Mouse (Mus musculus): ENCODE data around the gene Shisal2a. TPM values are rescaled to one million over a fixed set of nuclear protein-coding genes. Genes with fewer than 3 reads are reported as not detected.
A peak's percentile ranks its signal among the peaks of the same experiment; 100 is the strongest.

Gene Shisal2a
- polyA plus RNA-seq, 1 experiment, result not detected

DNA sequence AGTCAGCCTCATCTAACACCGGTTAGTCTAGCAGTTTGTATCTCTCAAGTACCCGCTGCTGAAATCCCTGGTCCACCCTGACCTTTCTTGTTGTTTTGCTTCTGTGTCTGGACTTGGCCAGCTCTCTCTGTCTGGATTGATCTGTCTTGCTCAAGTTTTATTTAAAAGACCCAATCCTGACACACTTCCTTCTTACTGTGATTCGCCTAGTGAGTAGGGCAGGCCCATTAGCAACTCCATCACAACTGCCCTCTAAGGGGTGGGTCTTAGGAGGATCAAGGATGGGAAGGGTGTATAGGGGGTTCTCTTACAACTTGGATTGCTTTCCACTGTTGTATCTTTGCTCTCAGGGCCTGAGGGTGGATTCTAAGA is 22.6 kb upstream of the Shisal2a start:
- peak overlapping the region; percentile 74 for H3K27ac ChIP-seq (ENCODE audit: insufficient read depth, low read length)
- TF ChIP-seq CTCF (IDR thresholded peaks at IDR 0.05; ENCODE audit: borderline replicate concordance, insufficient read depth, low read length) (no peak), POLR2A (IDR thresholded peaks at IDR 0.05; ENCODE audit: low read depth, low read length) (no peak; the same call in 1 of the 2 replicates)
- H3K4me3 ChIP-seq (ENCODE audit: insufficient read depth, low read length), result peak overlapping the region; percentile 35
- peaks cover 4% of the 10 kb centered on the region; the same call in 1 of the 2 replicates for H3K4me1 ChIP-seq (ENCODE audit: control insufficient read depth, insufficient read depth, low read length)

DNA sequence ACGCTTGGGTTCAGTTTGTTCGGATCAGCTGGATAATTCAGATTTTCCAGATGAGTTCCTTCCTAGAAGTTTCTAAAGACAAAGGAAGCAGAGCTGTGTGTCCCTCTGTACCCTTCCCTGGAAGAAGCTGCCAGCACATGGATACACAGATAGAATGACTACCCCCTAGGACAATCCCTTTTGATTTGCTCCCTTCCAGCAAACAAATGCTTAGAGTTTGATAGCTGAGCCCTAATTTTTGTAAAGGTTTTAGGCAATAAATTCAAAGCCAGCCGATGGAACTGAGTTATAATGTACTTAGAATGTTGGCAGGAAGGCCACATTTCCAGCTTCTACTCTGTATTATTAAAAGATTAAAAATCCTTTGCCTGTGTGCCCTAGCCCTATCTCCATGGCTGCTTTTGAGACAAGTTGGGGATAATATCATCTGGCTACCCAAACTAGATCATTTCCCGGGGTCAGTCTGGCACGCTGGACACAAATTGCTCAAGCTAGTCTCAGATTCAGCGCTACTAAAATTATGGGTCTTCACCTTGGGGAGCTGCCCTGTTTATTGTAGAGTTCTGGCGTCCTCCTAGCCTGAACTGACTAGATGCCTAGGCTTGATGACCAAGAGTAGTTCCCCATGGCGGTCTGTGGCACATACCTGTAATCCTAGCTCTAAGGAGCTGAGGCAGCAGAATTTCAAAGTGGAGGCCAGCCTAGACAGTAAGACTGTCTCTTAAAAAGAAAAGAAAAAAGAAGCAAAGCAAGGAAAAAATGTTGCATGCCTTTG is 20.9 kb upstream of the Shisal2a start:
- Histone ChIP-seq H3K4me3 (ENCODE audit: insufficient read depth, low read length) (no peak overlapping the region), H3K27ac (ENCODE audit: insufficient read depth, low read length) (no peak overlapping the region), H3K4me1 (ENCODE audit: control insufficient read depth, insufficient read depth, low read length) (peaks cover 4% of the 10 kb centered on the region; the same call in 1 of the 2 replicates)
- TF ChIP-seq CTCF (IDR thresholded peaks at IDR 0.05; ENCODE audit: borderline replicate concordance, insufficient read depth, low read length) (no peak), POLR2A (IDR thresholded peaks at IDR 0.05; ENCODE audit: low read depth, low read length) (no peak)

DNA sequence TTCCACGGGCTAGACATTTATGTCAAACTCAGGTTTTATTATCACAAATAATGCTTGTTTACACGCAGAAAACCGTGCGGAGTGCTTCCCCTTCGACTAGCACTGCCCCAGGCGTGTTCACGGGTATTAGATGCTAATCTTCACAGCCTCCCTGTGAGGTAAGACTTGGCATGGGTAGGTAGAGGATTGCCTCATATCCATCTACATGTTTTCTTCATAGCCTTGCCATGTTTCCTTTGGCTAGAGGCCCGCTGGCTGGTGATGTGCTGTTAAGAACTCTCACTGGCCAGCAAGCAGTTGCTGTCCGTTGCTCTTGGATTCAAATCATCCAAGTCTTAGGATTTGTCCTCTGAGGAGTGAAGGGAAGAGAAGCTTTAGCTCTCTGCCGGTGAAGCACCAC is 17.2 kb upstream of the Shisal2a start:
- Histone ChIP-seq H3K27ac (ENCODE audit: insufficient read depth, low read length) (no peak overlapping the region), H3K4me1 (ENCODE audit: control insufficient read depth, insufficient read depth, low read length) (no peaks in the 10 kb centered on the region), H3K4me3 (ENCODE audit: insufficient read depth, low read length) (no peak overlapping the region)
- no peak for TF ChIP-seq POLR2A (IDR thresholded peaks at IDR 0.05; ENCODE audit: low read depth, low read length)
- TF ChIP-seq CTCF (IDR thresholded peaks at IDR 0.05; ENCODE audit: borderline replicate concordance, insufficient read depth, low read length), result no peak

DNA sequence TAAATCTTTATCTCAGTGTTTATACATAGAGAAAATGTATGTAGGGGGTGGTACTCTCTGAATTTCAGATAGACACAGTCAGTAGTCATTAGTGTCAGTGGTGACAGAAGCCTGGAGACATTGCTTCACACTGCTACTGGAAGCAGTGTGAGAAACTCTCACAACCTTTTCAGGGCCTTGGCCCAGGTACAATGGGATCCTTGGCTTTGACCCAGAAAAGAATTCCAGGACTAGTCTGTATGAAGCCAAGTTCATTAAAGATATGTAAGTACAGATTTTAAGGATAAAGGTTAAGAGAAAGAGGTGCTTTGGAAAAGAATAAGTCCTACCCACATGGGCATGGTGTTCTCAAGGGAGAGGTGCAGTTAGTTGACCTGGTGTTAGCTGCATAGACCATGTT is 11.1 kb upstream of the Shisal2a start:
- Histone ChIP-seq H3K4me3 (ENCODE audit: insufficient read depth, low read length) (no peak overlapping the region), H3K27ac (ENCODE audit: insufficient read depth, low read length) (no peak overlapping the region), H3K4me1 (ENCODE audit: control insufficient read depth, insufficient read depth, low read length) (no peaks in the 10 kb centered on the region)
- no peak for TF ChIP-seq POLR2A (IDR thresholded peaks at IDR 0.05; ENCODE audit: low read depth, low read length)
- no peak for TF ChIP-seq CTCF (IDR thresholded peaks at IDR 0.05; ENCODE audit: borderline replicate concordance, insufficient read depth, low read length)

DNA sequence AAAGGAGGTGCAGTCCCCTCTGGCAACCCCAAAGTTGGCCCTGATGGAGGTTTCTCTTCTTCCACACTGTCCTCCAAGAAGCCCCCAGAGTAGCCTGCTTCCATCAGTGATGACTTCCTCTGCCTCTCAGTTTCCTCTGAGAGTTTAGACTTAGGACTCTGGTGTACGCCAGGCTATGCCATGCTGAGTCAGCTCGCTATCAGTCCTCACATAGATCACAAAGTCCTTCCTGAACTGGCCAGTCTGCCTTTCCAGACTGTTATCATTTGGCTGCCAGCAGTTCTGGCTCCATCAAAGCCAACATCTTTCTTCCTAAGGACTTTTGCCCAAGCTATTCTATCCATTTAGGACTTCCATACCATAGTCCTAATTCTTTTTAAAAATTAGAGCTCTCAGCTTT is 9.4 kb upstream of the Shisal2a start:
- no peak overlapping the region for H3K27ac ChIP-seq (ENCODE audit: insufficient read depth, low read length)
- H3K4me3 ChIP-seq (ENCODE audit: insufficient read depth, low read length), result no peak overlapping the region
- TF ChIP-seq POLR2A (IDR thresholded peaks at IDR 0.05; ENCODE audit: low read depth, low read length) (no peak), CTCF (IDR thresholded peaks at IDR 0.05; ENCODE audit: borderline replicate concordance, insufficient read depth, low read length) (no peak)
- no peaks in the 10 kb centered on the region for H3K4me1 ChIP-seq (ENCODE audit: control insufficient read depth, insufficient read depth, low read length)

DNA sequence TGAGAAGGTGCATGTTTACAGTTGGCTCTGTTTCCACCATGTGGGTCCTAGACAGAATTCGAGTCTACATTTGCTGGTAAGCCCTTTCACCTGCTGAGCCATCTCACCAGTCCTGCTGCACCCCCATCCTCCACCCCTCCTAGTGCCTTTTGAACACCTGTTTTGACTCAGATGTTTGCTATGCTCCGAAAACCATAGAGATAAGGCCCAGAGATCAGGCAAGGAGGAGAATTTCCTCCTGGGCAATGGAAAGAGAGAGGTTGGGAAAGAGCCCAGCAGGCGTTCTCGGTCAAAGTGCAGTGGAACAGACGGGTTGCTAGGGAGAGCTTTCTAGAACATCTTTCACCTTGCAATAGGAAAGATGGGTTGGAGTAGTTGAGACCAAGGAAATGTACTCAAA is 8.0 kb upstream of the Shisal2a start:
- no peak for TF ChIP-seq POLR2A (IDR thresholded peaks at IDR 0.05; ENCODE audit: low read depth, low read length)
- TF ChIP-seq CTCF (IDR thresholded peaks at IDR 0.05; ENCODE audit: borderline replicate concordance, insufficient read depth, low read length), result no peak
- Histone ChIP-seq H3K27ac (ENCODE audit: insufficient read depth, low read length) (no peak overlapping the region), H3K4me1 (ENCODE audit: control insufficient read depth, insufficient read depth, low read length) (no peaks in the 10 kb centered on the region), H3K4me3 (ENCODE audit: insufficient read depth, low read length) (no peak overlapping the region)

DNA sequence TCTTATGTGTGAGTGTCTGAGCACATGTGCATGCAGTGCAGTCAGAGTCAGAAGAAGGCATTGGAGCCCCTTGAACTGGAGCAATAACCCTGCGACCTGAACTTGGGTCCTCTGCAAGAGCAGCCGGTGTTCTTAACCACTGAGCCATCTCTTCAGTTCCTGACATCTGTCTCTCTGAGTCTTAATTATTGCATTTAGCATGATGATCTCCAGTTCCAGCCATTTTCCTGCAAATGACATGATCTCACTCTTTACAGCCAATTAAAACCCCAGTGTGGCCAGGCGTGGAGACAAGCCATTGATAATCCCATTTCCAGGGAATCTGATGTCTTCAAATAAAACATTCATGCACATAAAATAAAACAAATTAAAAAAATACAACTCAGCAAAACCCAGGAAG is 5.6 kb upstream of the Shisal2a start:
- H3K4me3 ChIP-seq (ENCODE audit: insufficient read depth, low read length), result no peak overlapping the region
- no peak overlapping the region for H3K27ac ChIP-seq (ENCODE audit: insufficient read depth, low read length)
- H3K4me1 ChIP-seq (ENCODE audit: control insufficient read depth, insufficient read depth, low read length), result no peaks in the 10 kb centered on the region
- no peak for TF ChIP-seq POLR2A (IDR thresholded peaks at IDR 0.05; ENCODE audit: low read depth, low read length)
- no peak for TF ChIP-seq CTCF (IDR thresholded peaks at IDR 0.05; ENCODE audit: borderline replicate concordance, insufficient read depth, low read length)

DNA sequence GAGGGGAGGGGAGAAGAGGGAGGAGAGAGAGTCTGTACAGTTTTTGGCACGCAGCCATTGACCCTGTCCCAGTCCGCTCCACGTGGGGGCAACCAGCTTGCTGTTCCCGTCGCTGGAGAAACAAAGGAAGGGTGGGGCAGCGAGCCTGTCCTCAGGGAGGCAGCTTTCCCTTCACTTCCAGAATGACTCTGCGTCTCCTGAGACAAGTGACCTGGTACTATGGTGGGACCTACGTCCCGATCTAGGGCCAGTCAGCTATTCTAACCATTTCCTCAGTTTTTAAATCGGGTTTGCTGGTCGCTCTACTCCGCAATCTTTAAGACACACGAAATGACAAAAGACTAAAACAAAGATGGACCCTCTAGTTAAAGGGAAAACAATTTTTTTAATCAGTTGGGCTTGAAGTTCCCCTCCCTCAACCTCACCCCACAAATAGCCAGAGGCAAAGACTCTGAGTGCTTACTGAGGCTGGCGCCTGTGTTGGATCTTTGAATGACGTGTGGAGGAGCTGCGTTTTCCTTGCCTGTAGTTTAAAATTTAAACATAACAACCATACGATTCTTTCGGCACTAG is 4.6 kb upstream of the Shisal2a start:
- H3K4me3 ChIP-seq (ENCODE audit: insufficient read depth, low read length), result peak overlapping the region; percentile 13
- peak; percentile 69 for TF ChIP-seq POLR2A (IDR thresholded peaks at IDR 0.05; ENCODE audit: low read depth, low read length)
- no peak for TF ChIP-seq CTCF (IDR thresholded peaks at IDR 0.05; ENCODE audit: borderline replicate concordance, insufficient read depth, low read length)
- no peaks in the 10 kb centered on the region for H3K4me1 ChIP-seq (ENCODE audit: control insufficient read depth, insufficient read depth, low read length)
- H3K27ac ChIP-seq (ENCODE audit: insufficient read depth, low read length), result no peak overlapping the region

DNA sequence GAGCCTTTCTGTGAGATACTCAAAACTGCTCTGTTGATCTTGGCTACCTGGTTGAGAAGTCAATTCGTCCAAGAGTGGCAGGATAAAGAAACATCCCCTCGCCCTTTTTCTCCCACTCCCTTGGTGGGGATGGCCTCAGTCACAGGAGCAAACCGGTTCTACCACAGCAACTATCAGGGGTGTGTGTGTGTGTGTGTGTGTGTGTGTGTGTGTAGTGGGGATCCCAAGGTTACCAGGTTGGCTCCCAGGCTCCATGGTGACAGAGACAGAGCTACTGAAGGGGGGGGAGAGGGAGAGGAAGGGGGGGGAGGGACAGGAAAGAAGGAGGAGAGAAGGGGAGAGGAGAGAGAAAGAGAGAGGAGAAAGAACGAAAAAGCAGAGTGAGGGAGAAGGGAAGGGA is 4.0 kb upstream of the Shisal2a start:
- TF ChIP-seq CTCF (IDR thresholded peaks at IDR 0.05; ENCODE audit: borderline replicate concordance, insufficient read depth, low read length), result no peak
- no peak for TF ChIP-seq POLR2A (IDR thresholded peaks at IDR 0.05; ENCODE audit: low read depth, low read length)
- H3K4me3 ChIP-seq (ENCODE audit: insufficient read depth, low read length), result no peak overlapping the region
- H3K27ac ChIP-seq (ENCODE audit: insufficient read depth, low read length), result no peak overlapping the region
- H3K4me1 ChIP-seq (ENCODE audit: control insufficient read depth, insufficient read depth, low read length), result no peaks in the 10 kb centered on the region

DNA sequence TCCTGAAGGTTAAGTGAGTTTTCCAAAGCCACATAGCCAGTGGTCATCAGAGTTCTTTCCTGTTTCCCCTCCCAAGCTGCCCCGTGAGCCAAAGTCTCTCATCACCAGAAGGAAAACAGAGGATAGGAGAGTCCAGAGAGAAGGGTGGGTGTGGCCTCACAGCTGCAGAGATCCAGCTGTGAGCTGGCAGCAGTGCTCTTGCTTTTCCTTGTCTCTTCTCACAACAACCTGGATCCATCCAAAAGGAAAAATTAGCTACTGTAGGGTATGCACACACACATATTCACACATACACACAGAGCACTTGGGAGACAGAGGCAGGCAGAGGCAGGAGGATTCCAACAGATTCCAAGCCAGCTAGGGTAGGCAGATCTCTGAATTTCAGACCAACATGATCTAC is 2.9 kb upstream of the Shisal2a start:
- TF ChIP-seq POLR2A (IDR thresholded peaks at IDR 0.05; ENCODE audit: low read depth, low read length) (no peak), CTCF (IDR thresholded peaks at IDR 0.05; ENCODE audit: borderline replicate concordance, insufficient read depth, low read length) (no peak)
- Histone ChIP-seq H3K4me3 (ENCODE audit: insufficient read depth, low read length) (no peak overlapping the region), H3K27ac (ENCODE audit: insufficient read depth, low read length) (no peak overlapping the region), H3K4me1 (ENCODE audit: control insufficient read depth, insufficient read depth, low read length) (no peaks in the 10 kb centered on the region)
